In the genomic region with DNA sequence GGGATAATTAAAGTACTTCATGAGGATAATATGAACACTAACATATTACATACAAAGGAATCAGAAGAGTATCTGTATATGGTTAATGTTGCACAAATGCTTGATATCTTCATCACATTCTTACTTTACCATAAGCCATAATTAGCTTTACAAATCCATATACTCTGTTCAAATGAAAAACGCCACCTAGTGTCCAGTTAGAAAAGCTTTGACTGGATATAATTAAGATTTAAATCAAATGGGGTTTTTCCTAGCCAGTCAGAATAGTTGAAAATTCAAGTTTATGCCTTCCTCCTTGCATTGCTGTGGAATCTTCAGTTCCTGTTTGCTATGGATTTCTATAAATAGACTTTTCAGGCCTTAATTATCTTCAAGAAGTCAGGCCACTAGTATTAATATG, we compare ENCODE assay signal across 12 mouse cellular contexts. TPM values are rescaled to one million over a fixed set of nuclear protein-coding genes. Genes with fewer than 3 reads are reported as not detected.
DNase-seq lines count a peak whose midpoint lies in the region; ATAC-seq and TF ChIP-seq lines count a peak whose summit lies in the region.
"Had no signal": no experiment of that assay in that cellular context is flagged by ENCODE, and none has a peak within 500 bp of the region (broad histone marks: within the 10 kb centered on the region; RNA-seq: fewer than 3 reads in every experiment).

No protein-coding gene starts in this region.

- no peaks in the 10 kb centered on the region for H3K4me1 ChIP-seq in heart, adult 2 months (ENCODE audit: control insufficient read depth, insufficient read depth, low read length)
- no peaks in the 10 kb centered on the region for H3K4me1 ChIP-seq in lung, postnatal 0 days (ENCODE audit: insufficient read depth, low read depth, low read length)
- H3K4me1 ChIP-seq in stomach, postnatal 0 days (replicated peaks; ENCODE audit: control insufficient read depth, insufficient read depth) = no peaks in the 10 kb centered on the region

- no peak for ATAC-seq in lung, postnatal 0 days
- no peak for ATAC-seq in stomach, postnatal 0 days (ENCODE audit: low FRiP score, low TSS enrichment)
- no peak for ATAC-seq in activated CD4-positive, CD25-positive, alpha-beta regulatory T cell, adult 4 months
- ATAC-seq: forebrain, embryonic 16.5 days had no signal

- DNase-seq in heart, adult 2 months = no peak
- DNase-seq in heart, adult 11 months = no peak
- DNase-seq in lung, postnatal 0 days (ENCODE audit: low spot score) = peak; percentile 71
- DNase-seq in lung, adult 18-20 months = no peak
- DNase-seq in c-Kit-positive CD71-positive TER-119-positive erythroid progenitor cells, embryonic 14.5 days (ENCODE audit: low spot score) = peak; percentile 12
- no peak for DNase-seq in stomach, postnatal 0 days (ENCODE audit: low spot score)
- DNase-seq in kidney, adult 9 months = no peak
- DNase-seq: kidney, adult 18-20 months; right cerebral cortex, postnatal 14 days had no signal

- no peaks in the 10 kb centered on the region for H3K36me3 ChIP-seq in heart, adult 2 months (ENCODE audit: control insufficient read depth, insufficient read depth, low read length)
- no peaks in the 10 kb centered on the region for H3K36me3 ChIP-seq in lung, postnatal 0 days (ENCODE audit: insufficient read depth, low read length)
- H3K36me3 ChIP-seq in stomach, postnatal 0 days (ENCODE audit: control insufficient read depth, insufficient read depth, low read length) = no peaks in the 10 kb centered on the region

- H3K27me3 ChIP-seq in heart, adult 2 months (ENCODE audit: control insufficient read depth, insufficient read depth, low read length) = no peaks in the 10 kb centered on the region
- no peaks in the 10 kb centered on the region for H3K27me3 ChIP-seq in lung, postnatal 0 days (replicated peaks; ENCODE audit: insufficient read depth, low read length)
- no peaks in the 10 kb centered on the region for H3K27me3 ChIP-seq in stomach, postnatal 0 days (ENCODE audit: control insufficient read depth, insufficient read depth, low read length)

- H3K9ac ChIP-seq in heart, adult 2 months (ENCODE audit: low read depth, low read length) = no peak overlapping the region
- H3K9ac ChIP-seq in lung, postnatal 0 days (replicated peaks; ENCODE audit: low read depth) = no peak overlapping the region
- no peak overlapping the region for H3K9ac ChIP-seq in stomach, postnatal 0 days (ENCODE audit: low read length)

- intact Hi-C loops in heart, adult 2 months (cut with DNase I) = loop anchor here (1.0 kb wide), 1 partner anchor 210 kb away; no protein-coding TSS in a partner anchor

- H3K4me2 ChIP-seq in lung, postnatal 0 days (replicated peaks; ENCODE audit: low read depth, low read length) = no peak overlapping the region
- H3K4me2 ChIP-seq in stomach, postnatal 0 days (replicated peaks; ENCODE audit: low read depth) = no peak overlapping the region
- H3K4me2 ChIP-seq: heart, embryonic 11.5 days had no signal

- no peaks in the 10 kb centered on the region for H3K79me2 ChIP-seq in heart, adult 2 months (replicated peaks; ENCODE audit: control insufficient read depth, insufficient read depth, low read length)

- no peaks in the 10 kb centered on the region for H3K9me3 ChIP-seq in lung, postnatal 0 days (ENCODE audit: low read length)
- H3K9me3 ChIP-seq in stomach, postnatal 0 days (ENCODE audit: control insufficient read depth, low read length) = no peaks in the 10 kb centered on the region

- no peak for TF ChIP-seq EP300 in heart, adult 2 months (IDR thresholded peaks at IDR 0.05; ENCODE audit: insufficient read depth, low read depth, low read length)
- no peak for TF ChIP-seq EP300 in lung, postnatal 0 days (IDR thresholded peaks at IDR 0.05)
- no peak for TF ChIP-seq EP300 in stomach, postnatal 0 days (optimal IDR thresholded peaks at IDR 0.05)

- no peak for TF ChIP-seq POLR2A in heart, adult 2 months (IDR thresholded peaks at IDR 0.05; ENCODE audit: insufficient read depth, low read depth, low read length)

- WGBS in heart, adult 2 months = 4% methylated on average over 1 of the region's 1 CpGs
- 0% methylated on average over 1 of the region's 1 CpGs for WGBS in lung, postnatal 0 days
- 3% methylated on average over 1 of the region's 1 CpGs for WGBS in stomach, postnatal 0 days

- H3K27ac ChIP-seq in heart, adult 2 months = no peak overlapping the region
- H3K27ac ChIP-seq in lung, postnatal 0 days (ENCODE audit: low read length) = no peak overlapping the region
- H3K27ac ChIP-seq in stomach, postnatal 0 days (replicated peaks) = no peak overlapping the region

- H3K4me3 ChIP-seq in heart, adult 2 months = no peak overlapping the region
- no peak overlapping the region for H3K4me3 ChIP-seq in lung, postnatal 0 days (ENCODE audit: low read depth, low read length)
- no peak overlapping the region for H3K4me3 ChIP-seq in stomach, postnatal 0 days (ENCODE audit: low read depth, low read length)

- peak; percentile 73 for TF ChIP-seq CTCF in heart, adult 2 months (IDR thresholded peaks at IDR 0.05)
- peak; percentile 60 for TF ChIP-seq CTCF in lung, postnatal 0 days (IDR thresholded peaks at IDR 0.05)
- peak; percentile 70 for TF ChIP-seq CTCF in stomach, postnatal 0 days (IDR thresholded peaks at IDR 0.05; ENCODE audit: low read depth)

RNA-seq across cellular contexts. Expression of a gene that starts 16.8 kb away (rescaled TPM):
- total RNA-seq in heart, adult 2 months (2021) = 1 to 10 TPM; 2.4 to 3.8 TPM
- polyA plus RNA-seq in heart, adult 2 months (2012; rRNA removed) = 2.5 and 3.0 TPM in 2 replicates
- 1.4 and 2.2 TPM in 2 replicates for polyA plus RNA-seq in lung, postnatal 0 days (2015; fragmentation: Nextera tagmentation; extraction: Ambion mirVana)
- polyA plus RNA-seq in stomach, postnatal 0 days (2015; fragmentation: Nextera tagmentation; extraction: Ambion mirVana) = 1.7 and 1.9 TPM in 2 replicates
- polyA plus RNA-seq in activated CD4-positive, CD25-positive, alpha-beta regulatory T cell, adult 4 months (2017; shearing (Covaris generic)) = 10 to 100 TPM in 1 of 2 experiments, 1 to 10 TPM in 1; 9.7 to 12.1 TPM

RNA-seq across cellular contexts. Expression of a gene that starts 35.9 kb away (rescaled TPM):
- total RNA-seq in heart, adult 2 months (2021) = 1 to 10 TPM; 5.6 to 5.9 TPM
- polyA plus RNA-seq in heart, adult 2 months (2012; rRNA removed) = 4.5 and 7.5 TPM in 2 replicates
- polyA plus RNA-seq in lung, postnatal 0 days (2015; fragmentation: Nextera tagmentation; extraction: Ambion mirVana) = 14.4 and 16.5 TPM in 2 replicates
- 9.9 and 11.7 TPM in 2 replicates for polyA plus RNA-seq in stomach, postnatal 0 days (2015; fragmentation: Nextera tagmentation; extraction: Ambion mirVana)
- 1 to 10 TPM; 2.1 to 5.3 TPM for polyA plus RNA-seq in activated CD4-positive, CD25-positive, alpha-beta regulatory T cell, adult 4 months (2017; shearing (Covaris generic))

Comparison
In these comparisons a context has a peak if more than half of its experiments do, and no peak if none do; other contexts are left out.
1. DNase-seq: peak in lung, postnatal 0 days (single experiment) and c-Kit-positive CD71-positive TER-119-positive erythroid progenitor cells, embryonic 14.5 days (single experiment); none in heart, adult 2 months (0 of 2), heart, adult 11 months (single experiment), lung, adult 18-20 months (0 of 2), stomach, postnatal 0 days (single experiment) and kidney, adult 9 months (single experiment).
2. Peak in every context shown above with its lines, with median percentiles within 50 percentile points of each other: CTCF ChIP-seq.